Mouse (Mus musculus) kidney, postnatal 10 days (tissue): ENCODE measurements around the gene 0610010K14Rik.

Experiments
- DNase-seq: peaks from one replicate; pipeline ENCODE4 v3.0.0; 2021; ENCODE audit warnings: mixed read lengths

0610010K14Rik gene

DNA sequence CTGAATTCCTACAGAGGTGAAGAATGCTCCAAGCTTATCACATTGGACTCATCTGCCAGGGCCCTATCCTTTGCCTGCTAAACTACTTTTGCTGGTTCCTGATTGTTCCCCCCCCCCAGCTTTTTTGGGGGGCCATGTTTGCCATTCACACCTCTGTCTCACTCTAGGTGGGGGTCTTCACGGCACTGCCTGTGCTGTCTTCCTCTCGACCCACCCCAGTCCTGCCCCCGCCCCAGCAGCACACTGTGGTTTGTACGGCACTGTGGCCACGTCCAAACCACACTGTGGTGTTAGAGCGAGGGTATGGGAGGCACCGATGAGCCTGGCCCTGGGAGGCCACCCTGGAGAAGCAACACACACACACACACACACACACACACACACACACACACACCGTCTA, 3.2 kb downstream of the 0610010K14Rik start:
- DNase-seq, result no peak

DNA sequence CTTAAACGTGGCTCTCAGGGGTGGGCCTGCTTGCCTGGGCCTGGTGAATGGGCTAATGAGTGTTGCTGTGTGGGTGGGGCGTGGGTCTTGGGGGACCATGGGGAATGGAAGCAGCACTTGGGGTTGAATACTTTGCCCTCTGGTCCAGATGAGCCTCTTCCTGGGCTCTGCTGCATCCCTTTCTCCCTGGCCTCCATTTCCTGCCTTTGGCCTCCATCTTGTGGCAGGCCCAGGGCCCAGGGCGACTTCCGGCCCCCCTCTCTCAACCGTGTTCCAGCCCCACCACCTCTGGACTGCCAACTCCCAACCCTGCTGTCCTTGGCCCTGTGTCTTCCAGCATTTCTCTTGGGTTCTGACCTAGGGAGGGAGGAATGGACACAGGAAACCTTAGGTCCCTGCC, 3.7 kb downstream of the 0610010K14Rik start:
- peak; percentile 54 for DNase-seq

DNA sequence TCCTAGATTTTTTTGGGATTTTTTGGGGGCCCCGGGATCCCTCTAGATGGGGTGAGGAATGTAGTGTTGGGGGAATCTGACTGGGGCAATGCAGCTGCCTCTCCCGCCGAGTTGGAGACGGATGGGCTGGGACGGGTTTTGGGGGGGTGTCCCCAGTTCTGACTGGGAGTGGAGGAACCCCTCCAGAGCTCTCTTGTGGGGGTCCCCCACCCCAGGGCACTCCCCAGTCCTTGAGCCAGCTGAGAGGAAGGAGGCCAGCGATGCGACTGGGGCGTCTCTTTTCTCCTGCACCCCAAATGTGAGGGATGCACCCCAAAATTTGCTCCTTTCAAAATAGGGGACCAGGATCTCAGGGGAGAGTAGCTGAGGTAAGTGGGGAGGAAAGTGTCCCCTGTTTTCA, 4.7 kb downstream of the 0610010K14Rik start:
- DNase-seq, result no peak

DNA sequence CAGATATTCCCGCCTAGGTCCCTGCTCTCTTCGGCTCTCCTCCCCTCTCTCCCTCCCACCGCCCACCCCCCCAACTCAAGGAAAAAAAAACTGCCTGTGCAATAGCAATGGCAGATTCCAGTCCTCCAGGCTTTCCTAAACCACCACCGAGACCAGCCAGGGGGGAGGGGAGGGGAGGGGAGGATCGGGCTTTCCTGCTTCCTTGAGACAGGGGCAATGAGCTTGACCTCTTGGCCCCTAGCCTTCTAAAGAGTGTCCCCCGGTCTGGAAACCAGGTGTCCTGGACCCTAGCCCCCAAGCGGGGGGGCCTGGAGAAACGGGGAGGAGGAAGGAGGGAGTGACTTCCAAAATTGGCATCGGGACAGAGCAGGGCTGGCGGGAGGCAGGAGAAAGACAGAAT, 5.2 kb downstream of the 0610010K14Rik start:
- peak; percentile 80 for DNase-seq

DNA sequence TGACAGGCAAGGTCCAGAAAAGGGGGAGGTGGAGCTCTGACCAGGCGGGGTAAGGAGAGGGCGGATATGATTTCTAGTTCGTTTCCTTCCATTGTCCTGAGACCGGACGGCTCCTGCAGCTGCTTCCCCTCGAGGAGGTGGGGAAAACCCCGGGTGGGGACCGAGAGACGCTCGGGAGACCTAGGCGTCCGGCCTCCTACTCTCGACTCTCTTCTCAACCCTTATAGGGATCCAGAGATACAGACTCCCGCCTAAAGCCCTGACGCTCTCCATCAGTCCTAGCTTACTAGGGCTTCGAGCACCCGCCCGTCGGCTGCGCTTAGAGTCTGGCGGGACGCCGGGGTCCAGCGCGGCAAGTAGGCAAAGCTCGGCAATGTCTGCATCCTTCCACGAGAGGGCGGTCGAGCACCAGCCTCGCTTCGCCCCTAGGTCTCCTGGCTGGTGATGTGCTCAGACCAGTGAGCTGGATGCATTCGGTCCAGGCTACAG, 7.4 kb downstream of the 0610010K14Rik start:
- DNase-seq, result peak; percentile 92

DNA sequence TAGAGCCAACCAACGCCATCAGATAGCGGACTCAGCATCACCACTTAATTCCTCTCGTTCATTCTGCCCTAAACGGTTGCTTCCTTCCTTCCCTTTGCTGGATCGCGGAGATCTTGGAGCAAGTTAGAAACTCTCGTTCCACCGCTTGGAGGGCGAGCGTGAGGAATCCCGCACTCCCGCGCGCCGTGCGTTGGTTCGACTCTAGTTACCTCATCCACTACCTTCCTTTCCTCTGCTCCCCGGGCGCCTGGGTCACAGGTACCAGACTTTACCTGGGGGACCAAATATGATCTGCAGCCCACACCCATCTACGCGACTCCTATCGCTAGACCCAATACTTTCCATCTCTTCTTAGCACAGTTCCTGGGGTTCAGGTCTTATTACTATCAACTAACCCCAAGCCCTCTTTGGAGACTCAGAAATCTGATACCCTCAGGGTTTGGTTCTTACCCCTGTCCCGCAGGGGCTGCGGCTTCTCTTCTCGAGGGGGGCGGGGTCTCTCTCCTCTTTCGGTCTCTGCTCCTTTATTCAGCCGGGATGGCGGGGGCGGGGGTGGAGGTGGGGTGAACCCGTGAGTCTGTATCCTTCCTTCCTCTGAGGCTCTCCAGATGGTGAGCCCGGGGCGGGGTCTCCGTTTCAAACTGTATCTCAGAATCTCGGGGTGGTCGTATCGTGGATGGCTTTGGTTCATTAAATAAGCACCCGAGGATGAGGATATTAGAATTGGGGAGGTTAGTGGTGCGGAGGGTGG, 8.3 kb downstream of the 0610010K14Rik start, which contains the start of gene Bcl6b:
Gene Bcl6b (minus strand): TSS at position 539 of the 751 bp plus-strand sequence.
- DNase-seq, result peak; percentile 80

DNA sequence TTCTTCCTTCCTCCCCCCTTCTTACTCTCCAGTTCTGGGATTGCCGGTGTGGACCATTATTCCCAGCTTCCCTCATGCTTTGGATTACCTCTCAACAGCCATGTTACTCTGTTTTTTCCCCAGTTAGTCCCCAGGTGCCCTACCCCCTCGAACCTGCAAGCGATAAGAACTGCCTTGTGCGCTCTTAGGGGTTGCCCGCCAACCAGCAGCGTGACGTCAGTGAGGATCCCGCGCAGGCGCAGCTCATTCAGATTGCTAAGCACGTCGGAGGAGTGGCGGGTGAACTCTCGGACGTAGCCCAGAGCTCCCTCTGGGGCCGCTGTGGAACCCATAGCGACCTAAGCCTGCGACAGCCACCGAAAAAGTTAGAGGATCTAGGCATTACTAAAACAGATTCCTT, 8.9 kb downstream of the 0610010K14Rik start:
- peak; percentile 93 for DNase-seq

DNA sequence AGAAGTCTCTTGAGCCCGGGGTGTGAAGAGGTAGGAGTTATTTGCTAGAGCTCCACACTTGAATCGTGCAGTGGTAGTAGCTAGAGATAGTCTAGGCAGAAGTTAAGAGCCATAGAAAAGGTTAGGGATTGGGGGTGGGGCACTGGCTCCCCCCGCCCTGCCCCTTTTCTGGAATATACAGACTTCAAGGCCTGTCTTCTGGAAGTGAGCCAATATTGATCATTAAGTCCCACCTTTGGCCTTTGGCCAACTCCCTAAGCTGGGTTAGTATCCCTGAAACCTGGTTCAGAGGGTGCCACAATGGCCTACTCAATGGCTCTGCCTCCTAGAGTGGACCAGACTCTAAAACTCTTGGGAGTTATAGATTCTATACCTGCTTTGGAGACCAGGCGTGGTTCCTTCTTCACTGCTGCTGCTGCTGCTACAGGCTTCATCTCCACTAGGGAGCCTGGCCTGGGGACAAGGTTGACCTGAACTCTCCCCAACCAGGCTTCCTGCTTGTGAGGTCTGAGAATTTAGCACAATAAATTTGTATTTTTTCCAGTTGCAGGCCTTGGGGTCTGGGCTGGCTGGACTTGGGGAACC, 10.0 kb downstream of the 0610010K14Rik start:
- DNase-seq, result no peak

DNA sequence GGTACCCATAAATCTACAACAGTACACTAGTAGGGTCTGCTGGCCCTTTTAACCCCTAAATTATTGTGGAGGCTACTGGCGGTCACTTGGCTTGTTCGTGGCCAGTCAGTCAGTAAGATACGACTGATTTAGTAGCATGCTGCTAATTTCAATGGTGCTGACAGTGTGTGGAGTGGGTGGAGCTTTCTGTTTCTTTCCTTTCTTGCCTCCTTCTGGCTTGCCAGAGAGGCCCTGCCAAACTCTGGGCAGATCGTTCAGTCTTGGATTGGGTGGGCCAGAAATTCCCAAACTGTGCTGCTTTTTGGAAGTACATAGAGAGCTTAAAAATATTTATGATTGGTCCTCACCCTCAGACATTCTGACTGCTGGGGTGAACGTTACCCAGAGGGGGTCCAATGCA, 10.6 kb downstream of the 0610010K14Rik start:
- no peak for DNase-seq

DNA sequence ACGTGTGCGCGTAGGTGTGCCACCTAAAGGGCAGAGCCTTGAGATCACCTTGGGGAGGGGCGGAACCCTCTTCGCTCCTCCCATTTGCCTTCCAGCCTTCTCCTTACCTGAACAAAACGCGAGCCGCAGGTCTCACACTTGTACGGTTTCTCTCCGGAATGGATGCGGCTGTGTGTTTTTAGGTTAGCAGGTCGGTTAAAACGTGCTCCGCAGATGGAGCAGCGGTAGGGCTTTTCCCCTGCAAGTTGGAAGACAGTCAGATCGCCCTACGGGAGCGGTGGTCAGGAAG, 11.2 kb downstream of the 0610010K14Rik start:
- no peak for DNase-seq

DNA sequence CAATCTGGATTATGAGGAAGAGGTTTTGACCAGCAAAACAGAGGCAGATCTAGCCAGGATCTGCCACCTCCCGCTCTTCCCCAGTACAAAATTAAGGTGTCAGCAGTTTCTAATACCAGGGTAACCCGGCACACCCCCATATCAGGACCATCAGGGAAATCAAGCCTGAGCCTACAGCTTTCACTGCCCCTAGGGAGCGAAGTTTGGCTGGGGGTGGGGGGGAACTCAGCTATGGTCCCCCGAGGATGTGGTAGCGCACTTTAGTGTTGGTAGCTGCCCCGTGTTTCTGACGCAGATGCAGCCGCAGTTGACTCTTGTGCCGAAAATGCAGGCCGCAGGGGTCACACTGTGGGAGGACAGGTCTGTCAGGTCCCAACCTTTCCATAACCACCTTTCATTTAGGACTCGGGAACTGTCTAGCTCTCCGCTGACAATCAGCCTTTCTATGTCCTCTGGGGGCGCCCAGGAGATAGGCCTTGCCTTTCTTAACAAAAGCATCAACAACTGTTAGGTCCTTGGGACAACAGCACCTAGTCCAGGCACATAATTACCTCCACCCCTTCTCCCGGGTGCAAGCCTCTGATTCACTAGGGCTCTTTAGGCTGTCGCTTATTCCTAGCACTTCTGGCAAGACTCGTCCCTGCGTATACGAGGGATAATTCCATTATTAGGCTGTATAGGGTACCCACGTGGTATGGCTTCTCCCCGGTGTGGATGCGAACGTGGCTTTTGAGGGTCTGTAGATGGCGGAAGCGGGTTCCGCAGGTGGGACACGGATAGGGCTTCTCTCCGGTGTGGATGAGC, 11.7 kb downstream of the 0610010K14Rik start:
- no peak for DNase-seq

DNA sequence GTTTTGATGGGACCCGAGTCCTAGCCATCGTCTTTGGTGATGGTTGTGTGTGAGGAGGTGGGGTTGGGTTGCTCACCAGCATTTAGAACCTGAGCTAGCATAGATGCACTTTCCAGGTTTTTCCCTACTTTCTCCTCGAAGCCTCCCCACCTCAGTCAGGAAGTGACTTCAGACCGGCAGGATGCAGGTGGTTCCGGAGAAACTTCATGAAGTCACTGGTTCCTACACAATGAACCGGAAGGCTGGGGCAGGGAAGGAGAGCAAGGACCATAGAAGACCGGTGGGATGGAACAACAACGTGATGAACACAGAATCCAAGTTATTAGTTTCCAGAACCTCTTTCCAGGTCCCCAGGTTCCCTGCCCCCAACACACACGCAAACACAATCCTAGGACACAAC, 14.0 kb downstream of the 0610010K14Rik start:
- peak; percentile 66 for DNase-seq

DNA sequence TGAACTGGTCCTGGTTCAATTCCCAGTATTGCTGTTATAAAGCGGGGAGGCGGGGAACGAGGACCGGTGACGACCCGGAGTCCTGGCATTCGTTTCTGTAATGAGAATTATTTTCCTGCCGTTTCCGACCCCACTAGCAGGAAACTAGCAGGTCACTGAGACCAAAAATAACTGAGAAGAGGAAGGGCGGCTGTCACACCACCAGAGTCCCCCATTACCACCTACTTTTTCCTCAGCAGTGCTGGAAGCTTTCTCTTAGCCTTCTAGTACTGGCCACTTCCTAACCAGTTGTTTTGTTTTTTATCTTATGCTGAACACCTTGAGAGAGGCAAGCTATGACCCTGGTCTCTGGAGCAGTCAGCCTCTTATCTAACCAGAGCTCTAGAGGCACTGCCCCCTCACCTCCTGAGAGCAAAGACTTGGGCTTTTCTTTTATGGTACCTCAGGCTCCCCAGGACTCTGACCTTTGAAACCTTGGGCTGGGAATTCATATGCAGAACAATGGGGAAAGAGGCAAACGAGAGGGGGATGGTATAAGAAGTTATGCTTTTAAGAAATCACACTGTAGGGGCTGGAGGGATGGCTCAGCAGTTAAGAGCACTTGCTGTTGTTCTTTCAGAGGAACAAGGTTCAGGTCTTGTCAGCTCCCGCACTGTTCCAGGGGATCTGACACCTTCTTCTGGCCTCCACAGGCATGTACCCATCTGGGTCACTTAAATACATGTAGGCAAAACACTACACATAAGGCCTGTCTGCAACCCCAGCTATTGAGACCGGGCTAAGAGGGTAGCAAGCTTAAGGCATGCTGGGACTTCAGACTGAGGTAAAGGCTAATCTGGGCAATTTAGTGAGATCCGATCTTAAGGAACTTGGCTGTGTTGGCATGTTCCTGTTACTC, 15.9 kb downstream of the 0610010K14Rik start:
- peak; percentile 57 for DNase-seq

DNA sequence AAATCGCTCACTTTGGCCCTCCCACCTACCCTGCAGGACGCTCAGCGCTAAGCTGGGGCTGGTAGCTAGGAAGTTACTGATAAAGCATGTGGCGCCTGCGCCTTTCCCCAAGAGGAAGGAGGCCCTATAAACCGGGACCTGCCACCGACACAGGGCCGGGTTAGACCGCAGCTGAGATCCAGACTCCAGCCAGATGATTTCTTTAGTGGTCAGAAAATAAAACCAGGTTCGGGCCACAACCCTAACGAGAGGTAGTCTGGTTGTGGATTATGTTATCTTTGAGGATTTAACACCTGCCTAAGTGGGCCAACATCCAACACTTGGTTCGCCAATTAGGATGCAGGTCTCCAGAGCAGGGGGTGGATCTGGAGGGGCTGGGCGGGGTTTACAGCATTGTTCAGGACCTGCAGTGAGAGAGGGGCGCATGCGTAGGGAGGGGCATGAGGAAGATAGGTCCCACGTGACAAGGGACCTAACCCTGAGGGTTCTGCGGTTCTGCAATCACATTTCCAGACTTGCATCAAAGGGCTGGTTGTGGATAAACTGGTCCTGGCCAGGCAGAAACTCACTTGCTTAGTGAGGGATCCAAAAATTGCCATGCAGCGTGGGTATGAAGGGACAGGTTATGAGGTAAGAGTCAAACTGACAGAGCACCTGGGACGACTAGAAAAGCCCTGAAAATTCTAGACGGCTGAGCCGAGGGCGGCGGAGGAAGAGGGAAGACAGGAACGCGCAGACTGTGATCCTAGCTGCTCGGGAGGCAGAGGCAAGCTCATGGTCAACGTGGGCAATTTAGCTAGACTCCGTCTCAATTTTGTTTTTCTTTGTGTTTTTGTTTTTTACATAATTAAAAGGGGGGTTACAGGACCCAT, 16.7 kb downstream of the 0610010K14Rik start, which contains the start of gene Slc16a13:
Gene Slc16a13 (minus strand): TSS at position 334 of the 872 bp plus-strand sequence.
- peak; percentile 97 for DNase-seq

DNA sequence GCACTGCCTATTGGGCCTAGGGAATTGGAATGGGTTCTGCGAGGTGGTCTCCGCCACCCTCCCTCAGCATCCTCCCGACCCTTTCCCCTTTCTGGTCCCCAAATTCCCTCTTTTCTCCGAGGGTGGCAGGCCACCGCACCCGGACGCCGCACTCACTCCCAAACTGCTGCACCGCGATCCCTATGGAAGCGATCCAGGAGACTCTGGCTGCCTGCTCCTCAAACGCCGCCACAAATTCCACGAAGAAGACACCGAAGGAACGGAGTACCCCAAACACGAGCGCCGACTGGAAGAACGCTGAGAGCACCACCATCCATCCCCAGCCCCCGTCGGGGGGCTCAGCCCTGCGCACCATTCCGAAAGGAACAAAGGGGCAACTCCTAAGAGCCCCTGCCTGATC, 17.4 kb downstream of the 0610010K14Rik start:
- DNase-seq, result no peak

DNA sequence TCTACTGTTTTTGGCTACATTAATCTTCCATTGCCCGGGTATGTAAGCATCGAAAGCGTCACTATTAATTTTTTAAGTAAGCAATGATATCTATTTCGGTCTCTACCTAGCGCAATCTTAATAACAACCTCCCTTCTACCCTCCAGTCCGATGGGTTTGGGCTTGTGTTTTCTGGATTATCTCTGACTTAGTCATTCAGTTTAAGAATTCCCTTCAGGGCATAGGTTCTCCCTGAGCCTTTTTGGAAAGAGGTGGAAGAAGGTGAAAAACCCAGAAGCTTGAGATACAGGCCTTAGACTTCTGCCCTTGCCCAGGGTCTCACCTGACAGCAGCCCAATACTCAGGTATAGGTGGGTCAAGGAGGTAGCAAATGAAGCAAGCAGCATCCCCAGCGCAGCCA, 17.8 kb downstream of the 0610010K14Rik start:
- no peak for DNase-seq

DNA sequence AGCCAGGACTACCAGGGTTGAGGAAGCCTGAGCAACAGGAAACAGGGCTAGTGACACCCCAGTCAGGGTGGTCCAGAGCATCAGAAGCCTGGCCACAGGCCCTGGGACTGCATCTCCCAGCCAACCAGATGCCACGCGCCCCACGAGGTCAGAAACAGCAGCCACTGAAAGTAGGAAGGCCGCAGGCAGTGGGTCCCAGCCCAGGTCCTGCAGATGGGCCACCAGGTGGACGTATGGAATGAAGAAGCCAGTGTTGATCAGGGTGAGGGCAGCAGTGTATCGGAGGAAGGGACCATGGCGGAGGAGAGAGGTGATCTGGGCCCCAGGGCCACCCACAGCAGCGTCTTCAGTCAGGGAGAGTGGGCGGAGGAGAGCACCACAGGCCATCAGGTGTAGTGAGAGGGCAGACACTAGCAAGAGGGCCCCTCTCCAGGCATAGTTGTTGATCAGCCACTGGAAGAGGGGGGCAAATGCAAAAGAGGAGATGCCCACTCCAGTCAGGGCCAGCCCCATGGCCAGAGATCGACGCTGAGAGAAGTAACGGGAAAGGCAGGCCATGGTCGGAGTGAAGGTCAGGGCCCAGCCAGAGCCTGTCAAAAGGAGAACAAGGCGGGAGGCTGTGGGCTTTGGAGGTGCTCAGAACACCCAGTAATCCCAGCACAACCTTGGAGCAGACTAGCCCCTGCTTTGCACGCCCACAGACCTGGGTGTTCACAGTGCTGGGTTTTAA, 18.8 kb downstream of the 0610010K14Rik start:
- DNase-seq, result no peak

DNA sequence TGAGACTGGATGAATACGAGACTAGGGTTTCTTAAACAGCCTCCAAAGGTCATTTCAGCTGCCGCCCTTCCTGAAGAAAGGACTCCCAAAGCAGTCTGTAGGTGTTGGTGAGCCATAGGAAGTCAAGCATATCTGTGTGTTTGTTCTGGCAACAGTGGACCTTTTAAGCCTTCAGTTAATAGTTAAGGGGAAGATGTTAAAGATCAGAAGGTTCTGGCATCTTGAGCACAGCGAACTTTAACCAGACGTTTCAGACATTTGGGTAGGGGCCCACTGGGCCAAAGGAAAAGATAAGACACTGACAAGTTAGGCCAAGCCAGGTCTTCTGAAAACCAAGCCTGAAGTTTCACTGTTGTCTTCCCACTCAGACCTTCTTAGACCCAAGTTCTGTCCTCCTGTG, 19.7 kb downstream of the 0610010K14Rik start:
- peak; percentile 53 for DNase-seq

DNA sequence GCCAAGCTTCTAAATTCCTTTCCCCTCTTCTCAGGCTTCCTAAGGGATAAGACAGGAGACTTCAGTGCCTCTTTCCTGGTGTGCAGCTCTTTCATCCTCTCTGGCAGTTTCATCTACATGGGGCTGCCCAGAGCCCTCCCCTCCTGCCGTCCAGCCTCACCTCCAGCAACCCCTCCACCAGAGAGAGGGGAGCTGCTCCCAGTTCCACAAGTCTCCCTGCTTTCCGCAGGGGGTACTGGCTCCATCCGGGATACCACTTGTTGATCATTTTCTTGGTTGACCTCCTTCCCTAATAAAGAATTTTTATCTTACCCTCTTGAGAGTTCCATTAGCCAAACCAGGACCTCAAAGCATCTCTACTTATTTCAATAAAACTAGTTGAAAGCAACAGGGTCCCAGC, 21.6 kb downstream of the 0610010K14Rik start:
- no peak for DNase-seq

DNA sequence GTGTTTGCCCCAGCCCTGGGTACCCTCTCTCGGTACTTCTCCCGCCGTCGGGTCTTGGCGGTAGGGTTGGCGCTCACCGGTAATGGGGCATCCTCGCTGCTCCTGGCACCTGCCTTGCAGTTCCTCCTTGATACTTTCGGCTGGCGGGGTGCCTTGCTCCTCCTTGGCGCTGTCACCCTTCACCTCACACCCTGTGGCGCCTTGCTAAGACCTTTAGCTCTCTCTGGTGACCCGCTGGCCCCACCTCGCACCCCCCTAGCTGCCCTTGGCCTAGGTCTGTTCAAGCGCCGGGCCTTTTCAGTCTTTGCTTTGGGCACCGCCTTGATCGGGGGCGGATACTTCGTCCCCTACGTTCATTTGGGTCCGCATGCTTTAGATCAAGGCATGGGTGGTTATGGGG, 22.4 kb downstream of the 0610010K14Rik start:
- peak; percentile 59 for DNase-seq

DNA sequence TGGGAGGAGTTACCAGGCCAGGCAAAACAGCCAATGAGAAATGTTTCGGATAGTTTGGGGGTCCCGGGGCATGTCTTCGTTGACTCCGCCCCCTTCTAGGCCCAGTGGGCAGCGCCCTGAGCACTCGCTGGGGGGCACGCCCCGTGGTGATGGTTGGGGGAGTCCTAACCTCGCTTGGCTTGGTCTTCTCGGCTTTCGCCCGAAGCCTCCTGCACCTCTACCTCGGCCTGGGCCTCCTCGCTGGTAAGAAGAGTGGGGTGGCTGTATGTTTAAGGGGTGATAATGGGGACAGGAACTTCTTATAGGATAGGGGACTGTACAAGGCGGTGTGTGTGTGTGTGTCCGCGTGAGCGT, 22.9 kb downstream of the 0610010K14Rik start:
- peak; percentile 47 for DNase-seq
